Mouse (Mus musculus) limb, embryonic 14.5 days (tissue): ENCODE results near the gene Pram1. TPM values are rescaled to one million over a fixed set of nuclear protein-coding genes. Genes with fewer than 3 reads are reported as not detected.

ENCODE experiments used
- ATAC-seq: fragments of 200-750 bp; cut with Nextera tagmentation; 2 replicates; pipeline ENCODE4 v1.8.0; 2017; ENCODE audit warnings: low read depth, moderate number of reproducible peaks, moderate TSS enrichment; ENCODE audit not compliant: low FRiP score
- DNase-seq: peaks from one replicate; pipeline ENCODE4 v3.0.0-alpha.2; 2015; ENCODE audit warnings: low spot score
- H3K27ac ChIP-seq: fragments of 300-500 bp; sonication (generic); replicated peaks from 2 replicates; pipeline ENCODE4 v1.5.1; 2014; ENCODE audit warnings: low read depth, mild to moderate bottlenecking, low read length, moderate library complexity, mixed read lengths
- H3K27me3 ChIP-seq: fragments of 300-500 bp; sonication (generic); 2 replicates; pipeline ENCODE4 v1.6.1; 2014; ENCODE audit warnings: low read length, mixed read lengths; ENCODE audit not compliant: control insufficient read depth, insufficient read depth
- H3K36me3 ChIP-seq: fragments of 300-500 bp; sonication (generic); 2 replicates; pipeline ENCODE4 v1.6.1; 2014; ENCODE audit warnings: mild to moderate bottlenecking, low read length, moderate library complexity, mixed read lengths; ENCODE audit not compliant: control insufficient read depth, insufficient read depth
- H3K4me1 ChIP-seq: fragments of 300-500 bp; sonication (generic); 2 replicates; pipeline ENCODE4 v1.6.1; 2014; ENCODE audit warnings: antibody characterized with exemption, low read length, mixed read lengths; ENCODE audit not compliant: control insufficient read depth, insufficient read depth
- H3K4me2 ChIP-seq: fragments of 300-500 bp; sonication (generic); replicated peaks from 2 replicates; pipeline ENCODE4 v1.6.1; 2014; ENCODE audit warnings: low read depth, mild to moderate bottlenecking, low read length, moderate library complexity; ENCODE audit not compliant: severe bottlenecking
- H3K4me3 ChIP-seq: fragments of 300-500 bp; sonication (generic); replicated peaks from 2 replicates; pipeline ENCODE4 v1.5.1; 2014; ENCODE audit warnings: low read length
- H3K9ac ChIP-seq: fragments of 300-500 bp; sonication (generic); 2 replicates; pipeline ENCODE4 v1.6.1; 2014; ENCODE audit warnings: mild to moderate bottlenecking, low read depth, low read length, moderate library complexity; ENCODE audit not compliant: severe bottlenecking
- H3K9me3 ChIP-seq: fragments of 300-500 bp; sonication (generic); 2 replicates; pipeline ENCODE4 v1.6.1; 2016; ENCODE audit warnings: low read length; ENCODE audit not compliant: control insufficient read depth
- POLR2A ChIP-seq: fragments of 200-500 bp; IDR thresholded peaks from 2 replicates; pipeline ENCODE4 v1.8.0; 2012; ENCODE audit warnings: inconsistent platforms, mild to moderate bottlenecking, moderate library complexity, borderline replicate concordance; ENCODE audit not compliant: insufficient read depth, insufficient read length; ENCODE audit errors: extremely low read depth
- WGBS: fragments of 180-500 bp; shearing (Covaris S2); extraction: QIAGEN DNeasy Blood & Tissue Kit; methylation state at CpG from one replicate; pipeline ENCODE4 v1.1.7; 2014; 5-methylcytosine and 5-hydroxymethylcytosine counted together
- polyA plus RNA-seq, 2 experiments: library from polyadenylated mRNA; depleted of rRNA in 1 of 2; stranded (reverse) in 1 of 2; unstranded in 1 of 2; fragments of >200 nt; fragmentation: Nextera tagmentation in 1 of 2; extraction: Ambion mirVana in 1 of 2; gene quantifications; 2 replicates each; pipeline versions ENCODE4 v1.2.1 to v1.2.3; 2012 to 2014

The Pram1 gene
- polyA plus RNA-seq, 2 experiments: 0.69 to 1.8 TPM

GRCm38 (mm10) chr17:33629487-33630125 is 8.2 kb upstream of the Pram1 start:
- H3K27ac ChIP-seq: peak overlapping the region; percentile 99
- peak overlapping the region; percentile 73 for H3K4me3 ChIP-seq
- peaks cover 26% of the 10 kb centered on the region for H3K36me3 ChIP-seq
- DNase-seq (no peak), ATAC-seq (no peak)
- peak overlapping the region; percentile 65 for H3K4me2 ChIP-seq
- H3K9me3 ChIP-seq: no peaks in the 10 kb centered on the region
- peaks cover 12% of the 10 kb centered on the region for H3K4me1 ChIP-seq
- no peaks in the 10 kb centered on the region for H3K27me3 ChIP-seq
- peak overlapping the region; percentile 89 for H3K9ac ChIP-seq
- TF ChIP-seq POLR2A: no peak
- 79% methylated on average over 12 of the region's 12 CpGs for WGBS

- H3K27me3 ChIP-seq: no peaks in the 10 kb centered on the region
- H3K36me3 ChIP-seq: peaks cover 26% of the 10 kb centered on the region
- peak overlapping the region; percentile 65 for H3K4me2 ChIP-seq
- no peak overlapping the region for H3K27ac ChIP-seq
- peaks cover 12% of the 10 kb centered on the region for H3K4me1 ChIP-seq
- no peak for TF ChIP-seq POLR2A
- H3K9me3 ChIP-seq: no peaks in the 10 kb centered on the region
- no peak overlapping the region for H3K9ac ChIP-seq
- DNase-seq (no peak), ATAC-seq (no peak)
- no peak overlapping the region for H3K4me3 ChIP-seq
- WGBS: 74% methylated on average over 13 of the region's 13 CpGs
Measured at GRCm38 (mm10) chr17:33630171-33630895, 7.5 kb upstream of the Pram1 start.

GRCm38 (mm10) chr17:33631236-33631635 is 6.6 kb upstream of the Pram1 start:
- H3K36me3 ChIP-seq: peaks cover 31% of the 10 kb centered on the region
- H3K27me3 ChIP-seq: no peaks in the 10 kb centered on the region
- no peak overlapping the region for H3K9ac ChIP-seq
- no peak for TF ChIP-seq POLR2A
- H3K4me2 ChIP-seq: no peak overlapping the region
- ATAC-seq (no peak), DNase-seq (no peak)
- peaks cover 12% of the 10 kb centered on the region for H3K4me1 ChIP-seq
- no peak overlapping the region for H3K4me3 ChIP-seq
- WGBS: 93% methylated on average over 9 of the region's 9 CpGs
- no peak overlapping the region for H3K27ac ChIP-seq
- no peaks in the 10 kb centered on the region for H3K9me3 ChIP-seq

GRCm38 (mm10) chr17:33631796-33632195 is 6.1 kb upstream of the Pram1 start:
- DNase-seq (no peak), ATAC-seq (no peak)
- H3K36me3 ChIP-seq: peaks cover 31% of the 10 kb centered on the region

GRCm38 (mm10) chr17:33637038-33637437 is 818 bp upstream of the Pram1 start:
- H3K4me1 ChIP-seq: no peaks in the 10 kb centered on the region
- 83% methylated on average over 2 of the region's 2 CpGs for WGBS
- no peak overlapping the region for H3K4me2 ChIP-seq
- no peak for DNase-seq
- H3K4me3 ChIP-seq: no peak overlapping the region
- H3K27me3 ChIP-seq: no peaks in the 10 kb centered on the region
- H3K36me3 ChIP-seq: peaks cover 34% of the 10 kb centered on the region
- no peak for TF ChIP-seq POLR2A
- no peak overlapping the region for H3K27ac ChIP-seq
- no peak overlapping the region for H3K9ac ChIP-seq
- no peak for ATAC-seq
- no peaks in the 10 kb centered on the region for H3K9me3 ChIP-seq

More at GRCm38 (mm10) chr17:33631796-33632195, 6.1 kb upstream of the Pram1 start:
- no peaks in the 10 kb centered on the region for H3K27me3 ChIP-seq
- WGBS: 83% methylated on average over 5 of the region's 5 CpGs
- no peak overlapping the region for H3K9ac ChIP-seq
- no peak overlapping the region for H3K4me3 ChIP-seq
- peaks cover 12% of the 10 kb centered on the region for H3K4me1 ChIP-seq
- no peak for TF ChIP-seq POLR2A
- H3K27ac ChIP-seq: no peak overlapping the region
- H3K4me2 ChIP-seq: no peak overlapping the region
- no peaks in the 10 kb centered on the region for H3K9me3 ChIP-seq
